Mouse (Mus musculus) olfactory bulb, adult 2 months (tissue): ENCODE measurements around the gene Slc30a4.

Source experiments
- CTCF ChIP-seq: fragments of 200-500 bp; IDR thresholded peaks from 2 replicates; pipeline ENCODE4 v1.5.1; 2012; ENCODE audit warnings: low read depth, mild to moderate bottlenecking, low read length, moderate library complexity; ENCODE audit not compliant: insufficient read depth
- POLR2A ChIP-seq: fragments of 200-500 bp; IDR thresholded peaks from 2 replicates; pipeline ENCODE4 v1.6.1; 2012; ENCODE audit warnings: mild to moderate bottlenecking, low read depth, low read length, moderate library complexity; ENCODE audit not compliant: insufficient read depth

- TF ChIP-seq POLR2A (no peak), CTCF (no peak)
Observed at GRCm38 (mm10) chr2:122709156-122709555, 6.7 kb upstream of the Slc30a4 start.
